Mouse (Mus musculus): ENCODE measurements around the gene Rab11b.

GRCm38 (mm10) chr17:33742420-33742819 is 17.9 kb downstream of the Rab11b start:
- TF ChIP-seq CTCF (IDR thresholded peaks at IDR 0.05; ENCODE audit: low read depth, low read length) = no peak
- no peak for TF ChIP-seq POLR2A (IDR thresholded peaks at IDR 0.05; ENCODE audit: insufficient read depth, low read length)
